Mouse (Mus musculus) testis, adult 2 months (tissue): ENCODE measurements around the gene Snrk.

Source experiments
- CTCF ChIP-seq: fragments of 200-500 bp; IDR thresholded peaks from 2 replicates; pipeline ENCODE4 v1.5.1; 2012; ENCODE audit warnings: low read depth, mild to moderate bottlenecking, inconsistent platforms, low read length, moderate library complexity; ENCODE audit not compliant: control insufficient read depth, insufficient read depth, insufficient replicate concordance
- POLR2A ChIP-seq: fragments of 200-500 bp; IDR thresholded peaks from 2 replicates; pipeline ENCODE4 v1.6.1; 2012; ENCODE audit warnings: low read depth, mild to moderate bottlenecking, inconsistent platforms, low read length, moderate library complexity; ENCODE audit not compliant: control insufficient read depth

DNA sequence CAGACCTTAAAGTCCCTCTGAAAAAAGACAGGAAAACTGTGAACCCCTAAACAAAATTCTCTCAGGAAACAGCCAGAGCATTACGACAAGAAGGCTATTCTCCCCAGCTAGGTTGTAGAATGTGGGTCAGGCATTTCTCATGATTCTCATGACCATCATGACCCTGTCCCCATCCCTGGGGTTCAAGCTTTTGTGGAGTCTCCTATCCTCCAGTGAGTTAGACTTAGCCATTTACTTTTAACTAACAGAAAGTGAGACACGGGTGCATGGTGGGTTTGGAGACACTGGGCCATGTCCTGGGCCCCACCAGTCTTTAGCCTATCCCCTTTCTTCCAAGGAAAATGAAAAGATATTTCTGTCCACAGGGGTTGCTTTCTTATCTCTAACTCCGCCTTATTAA lies 67.3 kb downstream of the Snrk start:
- no peak for TF ChIP-seq CTCF
- TF ChIP-seq POLR2A: no peak
